Mouse (Mus musculus) embryo, embryonic 9.5 days (tissue): Measurements from ENCODE around the gene B3gnt9.

ENCODE experiments used
- DNase-seq: peaks from one replicate; pipeline ENCODE4 v3.0.0-alpha.2; 2017; ENCODE audit errors: extremely low spot score

The B3gnt9 gene

DNA sequence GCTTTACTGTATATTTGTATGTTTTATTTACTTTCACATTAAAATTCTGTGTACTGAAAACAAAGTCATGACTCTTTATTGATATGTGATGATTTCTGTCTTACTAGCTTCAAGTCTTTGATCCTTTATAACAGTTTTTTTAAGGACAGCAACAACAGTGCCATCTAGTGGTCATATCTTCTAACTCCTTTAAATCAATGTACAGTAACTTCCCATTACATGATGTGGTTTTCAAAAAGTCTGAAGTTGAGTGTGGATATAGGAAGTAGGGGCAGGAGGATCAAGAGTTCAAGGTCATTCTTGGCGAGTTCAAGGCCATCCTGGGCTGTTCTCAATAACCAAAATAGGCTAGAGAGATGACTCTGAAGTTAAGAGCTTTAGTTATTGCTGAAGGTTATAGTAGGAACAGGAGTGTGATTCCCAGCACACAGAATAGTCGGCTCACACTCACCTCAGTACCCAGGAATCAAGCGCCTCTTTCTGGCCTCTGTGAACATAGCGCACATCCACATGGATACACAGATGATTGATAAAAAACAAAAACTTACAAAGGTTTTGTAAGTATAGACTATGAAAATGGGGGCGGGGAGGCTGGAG is 36.9 kb downstream of the B3gnt9 start:
- DNase-seq, result peak; percentile 31

DNA sequence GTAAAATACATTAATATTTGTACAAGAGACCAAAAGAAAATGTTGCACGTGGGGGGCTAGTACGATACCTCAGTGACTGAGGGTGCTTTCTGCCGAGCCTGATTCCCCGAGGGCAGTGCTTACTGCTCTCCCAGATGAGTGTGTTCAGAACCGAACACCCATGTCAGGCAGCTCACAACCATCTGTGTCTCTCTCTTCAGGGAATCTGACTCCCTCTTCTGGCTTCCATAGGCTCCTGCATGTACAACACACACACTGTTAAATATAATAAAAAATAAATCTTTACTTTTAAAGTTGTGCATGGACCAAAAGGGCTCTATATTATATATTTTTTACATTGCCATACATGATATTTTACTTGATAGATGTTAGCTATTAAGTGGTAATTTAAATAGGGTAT is 40.8 kb downstream of the B3gnt9 start:
- no peak for DNase-seq

DNA sequence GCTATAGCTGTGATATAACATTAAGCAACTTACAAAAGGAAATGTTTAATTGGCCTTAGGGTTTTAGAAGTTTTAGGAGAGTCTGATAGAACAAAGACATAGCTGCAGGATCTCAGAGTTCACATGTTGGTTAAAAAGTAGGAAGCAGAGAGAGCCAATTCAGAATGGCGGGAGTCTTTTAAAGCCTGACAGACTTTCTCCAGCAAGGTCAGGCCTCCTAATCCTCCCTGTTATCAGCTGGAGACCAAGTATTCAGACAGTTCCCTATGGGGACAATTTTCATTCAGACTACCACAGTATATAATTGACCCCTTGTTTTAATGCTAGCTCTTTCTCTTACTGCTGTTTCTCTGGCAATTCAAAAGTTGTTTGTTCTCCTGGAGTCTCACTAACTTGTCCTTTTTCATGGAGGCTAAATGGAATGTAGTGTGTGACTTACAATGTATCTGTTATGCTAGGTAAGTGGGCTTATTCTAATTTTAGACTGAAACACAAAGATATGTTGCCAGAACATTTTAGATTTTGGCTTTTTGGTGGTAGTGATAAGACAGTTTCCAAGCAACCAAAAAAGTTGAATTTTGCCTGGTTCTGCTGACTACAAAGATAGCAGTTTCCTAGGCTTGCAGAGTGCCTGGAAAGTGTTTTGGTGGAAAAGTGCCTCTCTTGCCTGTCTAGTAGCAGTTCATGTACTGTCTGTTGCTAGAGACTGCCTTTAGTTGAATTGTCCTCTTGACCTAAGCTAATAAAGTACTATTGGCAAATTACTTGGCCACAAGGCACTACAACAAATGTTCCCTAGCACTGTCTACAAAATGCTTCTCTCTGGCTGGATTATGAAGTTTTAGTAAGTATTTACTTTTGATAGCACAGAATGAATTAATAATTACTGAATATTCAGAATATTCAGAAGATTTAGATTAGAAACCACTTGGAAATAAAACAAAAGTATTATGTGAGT is 45.5 kb downstream of the B3gnt9 start:
- DNase-seq, result no peak

DNA sequence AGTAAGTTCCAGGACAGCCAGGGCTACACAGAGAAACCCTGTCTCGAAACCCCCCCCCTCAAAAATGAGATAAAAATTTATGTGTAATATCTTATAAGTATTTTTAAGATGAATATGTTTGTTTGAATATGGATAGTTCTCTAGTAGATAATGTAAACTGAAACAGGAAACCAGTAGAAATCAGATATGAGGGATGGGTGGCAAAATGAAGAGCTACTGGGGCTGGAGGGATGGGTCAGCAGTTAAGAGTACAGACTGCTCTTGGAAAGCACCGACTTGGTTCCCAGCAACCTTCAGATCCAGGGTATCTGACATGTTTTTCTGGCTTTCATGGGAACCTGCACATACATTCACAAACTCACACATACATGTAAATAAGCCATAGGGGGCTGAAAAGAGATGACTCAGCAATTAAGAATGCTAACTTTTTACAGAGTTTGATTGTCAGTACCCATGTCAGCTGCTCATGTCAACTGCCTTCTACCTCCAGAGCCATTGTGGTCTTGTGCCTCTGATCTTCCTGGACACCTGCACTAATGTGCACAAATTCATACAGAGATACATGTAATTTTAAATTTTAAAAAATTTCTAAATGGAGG is 47.2 kb downstream of the B3gnt9 start:
- no peak for DNase-seq

DNA sequence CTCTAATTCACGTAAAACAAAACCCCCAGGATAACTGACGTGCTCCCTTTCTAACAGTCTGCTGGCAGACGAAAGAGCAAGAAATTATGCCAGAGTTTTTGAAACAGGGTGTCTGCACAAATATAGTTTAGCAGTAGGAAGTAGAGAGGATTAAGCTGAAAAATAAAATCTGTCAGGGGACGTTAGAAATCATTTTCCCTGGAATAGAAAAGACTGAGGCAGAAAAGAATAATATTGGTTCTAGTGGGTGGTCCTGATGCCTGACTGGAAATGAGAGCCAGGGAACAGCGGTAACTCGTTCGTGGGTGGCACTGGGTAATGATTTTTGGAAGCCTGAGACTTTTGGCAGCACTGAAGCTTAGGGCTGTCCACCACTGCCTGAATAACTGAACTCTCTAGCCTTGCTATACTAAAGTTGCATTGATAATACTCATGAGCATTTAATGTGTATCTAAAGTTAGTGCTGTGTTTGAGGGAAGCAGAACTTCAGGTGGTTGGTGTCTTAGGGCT is 48.1 kb downstream of the B3gnt9 start:
- DNase-seq, result no peak

DNA sequence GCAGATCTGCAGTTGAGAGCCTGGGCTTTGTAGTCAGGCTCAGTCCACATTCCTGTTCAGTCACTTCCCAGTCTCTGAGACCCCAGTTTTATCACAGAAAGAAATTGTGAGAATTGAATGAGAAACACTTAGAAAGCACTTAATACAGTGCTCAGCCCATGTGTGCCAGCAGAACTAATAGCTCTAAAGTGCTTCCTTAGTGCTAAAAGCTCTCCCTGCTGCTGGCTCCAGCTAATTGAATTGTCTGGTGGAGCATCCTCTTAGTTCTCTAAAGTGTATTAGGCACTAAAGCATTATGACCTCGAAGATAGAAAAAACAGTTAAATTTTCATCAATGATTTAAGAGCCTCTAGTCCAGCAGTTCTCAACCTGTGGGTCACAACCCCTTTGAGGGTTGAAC is 49.2 kb downstream of the B3gnt9 start:
- no peak for DNase-seq
